Mouse (Mus musculus): ENCODE measurements around the gene Stim2.

Gene Stim2

DNA sequence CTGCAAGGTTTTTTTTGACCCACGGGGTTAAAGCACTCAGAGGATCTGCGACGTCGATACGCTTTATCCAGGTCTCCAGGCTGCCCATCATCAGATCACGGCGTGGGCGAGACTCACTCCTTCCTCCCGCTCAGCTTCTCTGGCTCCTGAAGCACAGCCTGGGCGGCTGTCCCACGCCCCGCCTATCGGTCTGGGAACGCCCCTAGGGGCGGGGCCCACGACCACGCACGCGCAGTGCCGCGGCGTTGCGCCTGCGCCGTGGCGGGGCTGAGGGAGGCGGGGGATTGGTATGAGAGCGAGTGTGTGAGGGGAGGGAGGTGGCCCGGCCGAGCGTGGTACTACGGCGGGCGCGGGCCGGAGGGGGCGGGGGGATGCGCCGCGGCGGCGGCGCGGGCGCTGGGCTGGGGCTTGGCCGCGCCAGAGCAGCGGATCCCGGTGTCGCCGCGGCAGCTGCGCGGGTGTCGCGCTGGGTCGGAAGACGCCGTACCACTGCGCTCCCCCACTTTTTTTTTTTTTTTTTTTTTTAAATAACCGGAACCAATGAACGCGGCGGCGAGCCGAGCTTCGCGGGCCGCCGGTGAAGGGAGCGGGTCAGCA, at the start of gene Stim2:
Gene Stim2 (plus strand): TSS at position 354 of the 597 bp plus-strand sequence.
- CTCF ChIA-PET: interaction anchor here in 1 of 4 experiments (0.6 kb wide), 1 partner anchor 317 kb away, joined by 4 read pairs; no protein-coding TSS in a partner anchor
- POLR2A ChIA-PET: interaction anchor here in 3 of 4 experiments (0.6 to 2.1 kb wide), 23 partner anchors 9 to 1164 kb away, joined by 3 to 7 read pairs (median 3); partner anchors contain the start of gene Anapc4 (in 1 of the 3)

DNA sequence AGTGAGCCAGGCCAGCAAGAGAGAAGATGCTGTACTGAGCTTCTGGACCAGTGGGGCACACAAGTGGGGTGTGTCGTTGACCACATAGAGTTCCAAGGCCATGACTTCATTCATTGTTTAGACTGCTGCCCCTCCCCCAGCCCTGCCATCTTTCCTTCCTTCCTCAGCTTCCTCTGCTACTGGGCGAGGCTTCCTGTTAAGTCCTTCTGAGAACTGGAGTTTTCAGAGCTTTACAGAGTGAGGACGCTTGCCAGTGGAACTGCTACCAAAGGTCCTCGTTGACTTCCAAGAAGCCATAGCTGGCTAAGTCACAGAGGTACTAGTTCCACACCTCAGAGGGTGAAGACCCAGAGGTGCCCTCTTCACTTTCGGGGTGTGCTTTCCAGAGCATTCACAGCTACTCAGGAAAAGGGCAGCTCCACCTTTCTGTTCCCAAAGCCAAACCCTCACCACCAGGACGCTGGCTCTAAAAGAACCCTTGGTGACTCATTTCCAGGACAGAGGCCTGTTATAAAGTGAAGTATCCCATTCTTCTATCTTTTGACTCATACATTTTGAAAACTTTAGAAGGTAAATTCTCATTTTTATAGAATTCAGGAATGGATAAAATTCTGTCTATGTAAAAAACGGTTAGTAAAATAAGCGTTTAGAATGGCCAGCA, 49.6 kb upstream of the Stim2 start:
- CTCF ChIA-PET: no interaction called here
- POLR2A ChIA-PET: interaction anchor here in 1 of 4 experiments (1.0 kb wide), 1 partner anchor 9 kb away, joined by 3 read pairs; no protein-coding TSS in a partner anchor

DNA sequence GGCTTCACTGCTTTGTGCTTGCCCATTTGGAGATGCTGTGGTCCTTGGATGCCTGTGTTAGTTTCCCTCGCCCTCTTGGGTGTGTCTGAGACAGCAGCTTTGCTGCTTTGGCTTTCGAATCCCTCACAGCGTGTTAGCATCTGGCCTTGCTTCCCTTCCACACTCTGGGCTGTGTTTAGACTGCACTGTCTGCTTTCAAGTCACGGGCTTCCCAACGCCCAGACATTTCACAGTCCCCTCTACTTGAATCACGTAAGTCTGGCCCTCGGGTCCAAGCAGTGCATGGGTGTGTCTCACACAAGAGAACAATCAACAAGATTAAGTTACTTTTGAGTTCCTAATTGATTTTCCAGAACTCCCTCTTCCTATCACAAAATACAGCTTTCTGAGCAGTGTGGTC, 48.1 kb upstream of the Stim2 start:
- ChIA-PET CTCF (no interaction called here), POLR2A (no interaction called here)

DNA sequence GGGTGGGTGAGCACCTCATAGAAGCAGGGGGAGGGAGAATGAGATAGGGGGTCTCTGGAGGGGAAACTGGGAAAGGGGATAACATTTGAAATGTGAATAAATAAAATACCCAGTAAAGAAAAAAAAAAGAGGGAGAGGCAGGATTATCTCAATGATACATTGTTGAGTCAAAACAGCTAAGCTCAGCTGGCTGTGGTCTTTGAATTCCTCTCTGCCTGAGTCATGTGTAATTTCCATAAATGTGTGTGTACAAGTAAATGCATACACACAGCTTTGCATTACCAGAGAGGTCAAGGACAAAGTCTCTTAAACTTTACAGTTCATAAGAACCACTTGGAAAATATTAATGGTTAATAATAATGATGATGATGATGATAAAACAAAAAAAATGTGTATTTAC, 45.1 kb upstream of the Stim2 start:
- ChIA-PET POLR2A (no interaction called here), CTCF (no interaction called here)

DNA sequence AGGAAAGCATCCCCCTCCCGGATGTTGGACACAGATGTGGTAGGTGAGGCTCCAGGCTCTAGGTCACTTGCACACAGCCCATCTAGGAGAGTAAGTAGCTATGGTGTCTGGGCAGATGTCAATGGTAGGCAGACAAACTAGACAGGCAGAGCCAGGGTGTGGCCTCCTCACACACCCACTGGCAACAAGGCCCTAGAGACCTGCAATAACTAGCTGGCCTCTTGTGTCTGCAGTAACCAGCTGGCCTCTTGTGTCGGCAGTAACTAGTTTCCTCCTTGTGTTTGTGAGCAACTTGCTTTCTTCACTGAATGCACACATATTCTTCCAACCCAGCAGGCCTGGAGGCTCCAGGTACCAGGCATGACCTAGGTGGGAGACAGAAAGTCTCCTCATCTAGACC, 44.5 kb upstream of the Stim2 start:
- ChIA-PET CTCF (no interaction called here), POLR2A (no interaction called here)

DNA sequence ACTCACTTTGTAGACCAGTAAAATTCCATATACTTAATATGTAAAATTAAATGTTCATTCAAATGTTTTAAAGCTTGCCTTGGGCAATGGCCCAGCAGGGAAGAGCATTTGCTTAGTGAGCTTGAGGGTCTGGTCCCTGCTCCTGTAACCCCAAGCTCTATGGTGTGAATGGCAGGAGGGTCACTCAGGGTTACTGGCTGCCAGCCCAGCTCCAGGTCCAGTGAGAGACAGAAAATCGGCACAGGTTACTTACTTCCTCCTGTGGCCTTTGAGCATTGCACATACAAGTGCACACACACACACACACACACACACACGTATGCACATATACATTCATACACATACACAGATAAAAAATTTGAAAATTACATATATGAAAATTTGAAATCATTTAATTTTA, 42.3 kb upstream of the Stim2 start:
- ChIA-PET CTCF (no interaction called here), POLR2A (no interaction called here)

DNA sequence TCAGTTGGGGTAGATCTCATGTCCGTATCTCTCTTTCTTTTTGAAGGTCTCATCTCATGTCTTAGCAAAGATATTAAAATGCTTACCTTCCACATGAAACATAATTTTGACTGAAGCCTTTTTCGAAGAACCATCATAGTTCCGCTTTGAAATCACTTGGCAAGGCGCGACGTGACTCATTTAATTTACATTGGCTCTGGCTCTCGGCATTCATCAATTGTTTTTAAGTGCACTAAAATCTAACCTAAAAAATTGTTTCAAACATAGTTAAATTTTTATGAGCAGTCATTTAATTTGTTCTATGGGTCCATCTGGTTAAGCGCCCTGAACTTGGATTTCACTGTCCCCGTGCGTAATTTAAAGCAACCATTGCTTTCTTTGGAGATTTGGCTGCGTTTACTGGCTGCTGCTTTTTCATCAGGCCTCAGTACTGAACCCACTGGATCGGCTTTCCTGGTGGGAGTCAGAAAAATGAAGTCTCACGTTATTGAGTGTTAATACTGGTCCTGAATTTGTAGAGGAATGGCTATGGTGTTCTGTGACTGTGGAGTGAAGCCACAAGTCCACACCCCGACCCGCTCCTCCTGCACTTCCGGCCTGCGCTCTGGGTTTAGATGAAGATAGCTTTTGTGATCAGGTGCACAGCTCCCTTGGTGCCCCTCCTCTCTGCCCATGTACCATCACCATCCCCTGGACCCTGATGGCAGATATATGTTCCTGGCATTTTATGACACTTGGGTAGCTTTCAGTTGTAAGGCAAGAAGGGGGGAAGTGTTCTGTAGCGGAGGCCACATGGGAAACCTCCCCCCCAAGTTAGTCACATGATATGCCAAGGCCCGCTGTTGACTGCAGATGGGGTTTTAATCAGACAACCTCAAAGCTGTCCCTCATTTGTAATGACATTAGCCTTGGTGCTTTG, 41.6 kb upstream of the Stim2 start:
- CTCF ChIA-PET: no interaction called here
- POLR2A ChIA-PET: interaction anchor here in 1 of 4 experiments (0.5 kb wide), 1 partner anchor 665 kb away, joined by 3 read pairs; no protein-coding TSS in a partner anchor

DNA sequence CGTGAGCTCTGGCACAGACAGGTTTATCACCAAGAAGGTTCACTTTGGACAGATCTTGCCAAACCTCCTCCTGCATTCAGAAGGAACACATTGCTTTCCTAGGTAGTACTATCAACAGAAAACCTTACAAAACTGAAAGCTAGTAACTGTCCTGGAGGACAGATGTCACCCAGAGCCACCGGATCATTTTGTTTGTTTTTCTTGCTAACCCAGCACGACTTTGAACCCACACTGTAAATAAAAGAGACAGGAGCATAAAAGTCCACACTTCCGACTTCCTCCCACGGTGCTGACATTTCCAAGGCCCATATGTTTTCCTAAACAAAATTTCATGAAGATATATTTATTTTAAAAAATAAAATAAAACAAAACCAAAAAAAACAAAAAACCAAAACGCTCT, 41.0 kb upstream of the Stim2 start:
- POLR2A ChIA-PET: no interaction called here
- CTCF ChIA-PET: no interaction called here

DNA sequence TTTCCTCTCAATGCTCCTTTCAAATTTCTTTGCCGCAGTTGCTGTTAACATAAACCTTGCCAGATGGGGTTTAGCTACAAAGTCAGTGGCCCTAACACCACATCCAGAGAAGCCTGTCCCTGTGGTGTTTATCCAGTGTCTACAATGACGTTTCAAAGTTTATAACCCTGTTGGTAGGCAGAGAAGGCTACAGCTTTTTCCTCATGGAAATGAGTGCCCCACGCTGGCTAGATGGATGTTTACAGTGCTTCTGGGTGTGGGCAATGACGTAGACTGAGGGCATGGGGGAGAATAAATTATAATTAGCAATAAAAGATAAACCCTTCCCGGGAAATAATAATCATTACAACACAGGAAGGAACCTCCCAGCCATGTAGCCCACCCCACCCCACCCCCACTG, 37.1 kb upstream of the Stim2 start:
- ChIA-PET CTCF (no interaction called here), POLR2A (interaction anchor here in 1 of 4 experiments (0.9 to 1.0 kb wide), 2 partner anchors 9 to 14 kb away, joined by 3 to 4 read pairs; no protein-coding TSS in a partner anchor)

DNA sequence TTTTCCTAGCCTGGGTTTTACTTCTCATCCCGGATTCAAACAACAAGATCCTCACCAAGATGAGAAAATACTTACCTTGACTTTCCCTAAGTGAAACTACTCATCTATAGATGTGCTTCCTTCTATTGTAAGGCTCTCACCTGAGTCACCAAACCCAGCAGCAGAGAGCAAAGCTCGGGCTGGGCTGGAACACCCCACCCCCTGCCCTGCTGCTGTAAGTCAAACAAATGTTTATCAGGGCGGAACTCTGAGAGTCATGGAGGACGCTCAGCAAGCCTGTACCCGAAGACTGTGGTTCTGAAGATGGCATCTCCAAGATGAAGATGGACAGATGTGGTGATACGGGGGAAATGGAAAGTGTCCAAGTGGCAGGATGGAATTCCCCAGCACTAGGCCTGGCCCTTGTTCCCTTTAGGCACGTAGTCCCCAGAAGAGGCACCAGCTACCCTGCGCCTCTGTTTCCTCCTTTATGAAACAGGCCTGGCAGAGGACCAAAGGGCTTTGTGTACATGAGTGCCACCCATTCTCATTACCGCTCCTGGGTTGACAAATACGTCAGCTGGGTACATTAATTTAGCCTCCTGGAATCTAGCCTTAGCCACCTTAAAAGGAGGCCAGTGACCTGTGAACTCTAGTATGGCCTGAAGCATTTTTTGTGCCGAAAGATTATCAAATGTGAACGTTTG, 36.3 kb upstream of the Stim2 start:
- ChIA-PET CTCF (no interaction called here), POLR2A (interaction anchor here in 1 of 4 experiments (0.6 to 1.0 kb wide), 2 partner anchors 10 to 29 kb away, joined by 3 to 4 read pairs; no protein-coding TSS in a partner anchor)

DNA sequence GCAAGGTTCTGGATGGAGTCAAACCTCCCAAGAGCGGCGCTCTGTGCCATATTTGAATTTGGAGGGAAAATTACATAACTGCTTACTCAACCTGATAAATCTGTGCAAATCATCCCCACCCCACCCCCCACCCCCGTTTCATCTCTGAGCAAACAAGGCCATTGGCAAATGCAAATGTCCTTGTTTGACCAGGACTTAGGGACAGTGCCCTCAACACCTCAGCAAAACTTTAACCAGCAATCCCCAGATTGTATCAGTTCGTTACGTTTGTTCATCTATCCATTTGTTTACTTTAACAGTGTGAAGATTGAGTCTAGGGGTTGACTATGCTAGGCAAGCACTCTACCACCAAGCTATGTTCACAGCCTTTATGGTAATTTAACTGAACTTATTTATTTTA, 32.6 kb upstream of the Stim2 start:
- POLR2A ChIA-PET: interaction anchor here in 1 of 4 experiments (0.6 kb wide), 1 partner anchor 8 kb away, joined by 3 read pairs; no protein-coding TSS in a partner anchor
- CTCF ChIA-PET: no interaction called here

DNA sequence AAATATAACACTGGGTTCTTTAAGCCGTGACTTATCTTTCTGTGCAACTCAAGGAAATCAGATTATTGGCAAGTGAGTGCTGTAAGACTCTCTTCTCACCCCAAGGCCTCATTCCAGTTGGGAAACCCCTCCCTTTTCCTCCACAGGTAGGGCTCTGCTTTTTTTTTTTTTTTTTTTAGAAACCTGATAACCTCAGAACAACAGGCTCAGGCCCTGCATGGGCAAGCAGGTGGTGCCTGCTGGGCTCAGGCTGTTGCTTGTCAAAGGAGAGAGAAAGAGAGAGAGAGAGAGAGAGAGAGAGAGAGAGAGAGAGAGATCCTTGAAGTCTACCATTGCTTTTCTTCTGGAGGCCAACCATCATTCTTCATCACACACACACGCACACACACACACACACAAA, 30.7 kb upstream of the Stim2 start:
- CTCF ChIA-PET: no interaction called here
- POLR2A ChIA-PET: interaction anchor here in 1 of 4 experiments (1.5 kb wide), 1 partner anchor 158 kb away, joined by 3 read pairs; the partner anchor contains the start of gene Tbc1d19

DNA sequence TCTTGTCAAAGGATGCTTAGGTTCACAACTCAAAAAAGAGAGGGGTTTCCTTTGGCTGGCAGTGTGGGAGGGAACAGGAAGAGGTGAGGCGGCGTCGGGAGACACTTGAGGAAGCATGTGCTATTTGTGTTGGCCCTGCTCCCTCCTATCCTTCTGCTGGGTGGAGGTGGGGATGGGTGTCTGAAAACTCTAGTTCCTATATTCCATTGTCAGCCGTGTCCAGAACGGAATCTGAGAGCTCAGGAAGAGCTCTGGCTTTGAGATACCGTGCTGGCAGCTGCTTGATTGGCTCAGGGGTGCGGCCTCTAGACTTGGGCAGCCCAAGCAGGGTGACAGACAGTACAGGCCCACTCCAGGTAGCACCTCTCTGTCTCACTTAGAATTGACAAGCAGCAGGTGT, 28.1 kb upstream of the Stim2 start:
- ChIA-PET CTCF (no interaction called here), POLR2A (no interaction called here)

DNA sequence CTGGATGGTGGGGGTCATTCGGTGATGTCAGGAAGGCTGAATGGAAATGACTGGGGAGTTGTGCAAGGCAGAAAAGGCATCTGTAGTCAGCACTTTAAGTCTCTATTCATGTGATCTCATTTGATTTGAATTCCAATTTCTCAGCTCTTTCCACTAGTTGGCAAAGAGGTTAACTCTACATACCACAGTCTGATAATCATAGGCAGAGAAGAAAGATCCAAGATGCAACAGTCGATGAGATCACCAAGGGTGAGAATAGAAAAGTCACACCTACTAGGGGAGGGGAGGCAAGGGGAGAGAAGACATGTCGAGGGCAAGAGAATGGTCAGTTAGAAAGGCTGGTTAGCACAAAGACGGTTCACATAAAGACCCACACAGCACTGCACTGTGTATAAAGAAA, 27.1 kb upstream of the Stim2 start:
- CTCF ChIA-PET: no interaction called here
- POLR2A ChIA-PET: no interaction called here

DNA sequence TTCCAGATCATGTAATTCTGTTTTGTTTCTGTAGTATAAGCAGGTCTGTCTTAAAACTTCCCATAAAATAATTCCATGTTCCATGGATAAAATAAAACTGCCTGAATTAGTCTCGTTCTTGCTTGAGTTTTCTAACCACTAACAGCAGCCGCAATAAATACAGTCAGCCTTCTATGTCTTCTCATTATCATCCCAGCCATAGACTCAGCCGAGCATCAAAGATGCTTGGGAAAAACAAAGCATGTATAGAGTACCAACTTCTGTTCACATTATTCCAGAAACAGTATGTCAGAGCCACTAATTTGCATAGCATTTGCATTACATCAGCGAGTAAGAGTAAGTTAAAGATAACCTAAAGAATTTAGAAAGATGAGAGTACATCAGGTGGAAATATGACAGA, 25.4 kb upstream of the Stim2 start:
- POLR2A ChIA-PET: no interaction called here
- CTCF ChIA-PET: no interaction called here

DNA sequence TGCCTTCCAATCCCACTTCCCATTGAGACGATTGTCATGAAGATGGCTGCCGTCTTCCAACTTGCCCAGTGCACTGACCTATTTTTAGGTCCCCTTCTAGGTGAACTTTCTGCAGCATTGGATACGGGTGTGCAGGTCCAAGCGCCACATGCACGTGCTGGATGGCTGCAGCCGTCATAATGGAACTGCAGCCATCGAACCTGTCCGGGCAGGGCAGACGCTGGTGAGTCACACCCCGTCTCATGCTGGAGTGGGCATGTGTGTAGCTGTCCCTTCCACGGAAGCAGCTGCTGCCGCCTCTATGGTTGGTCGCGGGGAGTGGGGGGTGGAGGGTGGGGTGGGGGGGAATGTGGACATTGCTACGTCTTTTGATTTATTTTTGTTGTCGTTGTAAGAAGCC, 21.8 kb upstream of the Stim2 start:
- CTCF ChIA-PET: no interaction called here
- POLR2A ChIA-PET: no interaction called here

DNA sequence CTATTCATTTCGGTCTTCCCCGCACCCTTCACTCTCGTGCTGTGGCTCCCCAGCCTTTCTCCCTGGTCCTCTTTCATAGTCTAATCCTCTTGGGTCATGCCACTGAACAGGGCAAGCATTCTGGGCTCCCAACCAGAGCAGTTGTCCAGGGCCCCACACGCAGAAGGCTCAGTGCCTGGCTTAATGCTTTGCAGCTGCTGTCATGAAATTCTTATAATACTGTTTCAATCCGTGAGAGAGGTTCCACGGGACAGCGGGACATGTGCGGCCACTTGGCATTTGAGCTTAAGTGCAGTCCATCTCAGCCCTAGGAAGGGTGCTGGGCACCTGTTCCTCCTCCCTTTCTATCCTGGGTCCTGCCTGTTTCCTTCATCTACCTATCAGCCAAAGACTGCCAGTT, 21.2 kb upstream of the Stim2 start:
- ChIA-PET CTCF (no interaction called here), POLR2A (no interaction called here)

DNA sequence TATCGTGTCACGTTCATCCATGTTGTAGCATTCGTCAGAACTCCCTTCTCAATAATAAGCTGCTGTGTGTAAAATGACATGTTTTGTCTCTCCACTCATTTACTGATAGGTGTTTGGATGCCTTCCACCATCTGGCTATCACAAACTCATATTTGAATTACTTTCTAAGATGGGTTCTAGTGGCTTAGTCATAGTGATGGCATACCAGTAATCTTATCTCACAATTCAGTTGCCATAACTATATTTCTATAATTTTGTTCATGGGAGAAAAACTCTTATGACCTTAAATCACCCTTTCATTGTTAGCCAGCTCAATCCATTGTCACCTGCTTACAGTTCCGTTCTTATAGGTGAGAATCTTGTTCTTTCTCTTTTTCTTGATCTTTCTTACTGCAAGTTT, 14.9 kb upstream of the Stim2 start:
- POLR2A ChIA-PET: interaction anchor here in 1 of 4 experiments (1.2 kb wide), 1 partner anchor 15 kb away, joined by 3 read pairs; the partner anchor contains the start of gene Stim2
- CTCF ChIA-PET: no interaction called here

DNA sequence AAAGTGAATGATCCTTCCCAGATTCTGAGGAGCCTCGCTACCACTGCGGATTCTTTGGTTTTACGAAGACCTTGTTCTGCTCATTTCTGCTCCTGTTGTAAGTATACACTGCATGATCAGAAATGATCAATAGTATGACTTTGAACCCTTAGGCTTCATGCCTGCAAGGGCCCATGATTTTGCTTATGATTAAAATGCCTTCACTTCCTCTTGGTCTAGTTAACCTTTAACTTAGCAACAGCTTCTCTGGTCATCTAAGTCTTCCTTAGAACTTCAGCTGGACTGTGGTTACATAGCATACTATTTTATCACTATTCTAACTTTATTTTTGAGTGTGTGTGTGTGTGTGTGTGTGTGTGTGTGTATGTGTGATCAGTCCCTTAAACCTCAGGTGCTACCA, 12.7 kb upstream of the Stim2 start:
- POLR2A ChIA-PET: interaction anchor here in 1 of 4 experiments (2.3 kb wide), 1 partner anchor 12 kb away, joined by 6 read pairs; no protein-coding TSS in a partner anchor
- CTCF ChIA-PET: no interaction called here

DNA sequence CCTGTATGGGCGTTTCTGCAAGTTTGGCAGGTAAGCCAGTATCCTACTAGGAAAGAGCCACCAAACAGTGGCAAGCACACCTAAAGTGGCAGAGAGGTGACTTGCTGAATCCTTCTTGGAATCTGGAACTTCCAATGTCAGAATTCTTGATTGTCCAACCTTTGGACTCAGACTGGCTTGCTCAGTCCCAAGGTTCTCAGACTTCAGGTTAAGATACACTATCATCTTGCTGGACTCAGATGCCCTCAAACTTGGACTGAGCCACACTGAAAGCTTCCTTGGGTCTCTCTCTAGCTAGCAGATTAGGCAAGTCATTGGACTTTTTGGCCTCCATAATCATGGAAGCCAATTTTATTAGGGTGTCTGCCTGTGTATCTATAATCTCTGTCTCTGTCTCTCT, 10.8 kb upstream of the Stim2 start:
- ChIA-PET POLR2A (interaction anchor here in 1 of 4 experiments (1.1 kb wide), 1 partner anchor 10 kb away, joined by 3 read pairs; no protein-coding TSS in a partner anchor), CTCF (no interaction called here)
